Mouse (Mus musculus): Measurements from ENCODE around the gene Ston2.

GRCm38 (mm10) chr12:91589542-91589846, 198.7 kb downstream of the Ston2 start:
- no peak for TF ChIP-seq CTCF (IDR thresholded peaks at IDR 0.05; ENCODE audit: borderline replicate concordance, insufficient read depth, low read depth, low read length)
- no peak for TF ChIP-seq POLR2A (IDR thresholded peaks at IDR 0.05; ENCODE audit: borderline replicate concordance, insufficient read depth, low read length)

Measured in cerebellum, adult 2 months (tissue).